Mouse (Mus musculus): ENCODE data around the gene Rnase11. TPM values are rescaled to one million over a fixed set of nuclear protein-coding genes. Genes with fewer than 3 reads are reported as not detected.

Gene Rnase11
- polyA plus RNA-seq, 1 experiment from 2014 or later: not detected

GRCm38 (mm10) chr14:51090921-51091900 is 41.2 kb upstream of the Rnase11 start, which contains the start of the genes Rnase4 and Ang:
Gene Rnase4 (plus strand): TSS chr14:51091077.
Gene Ang (plus strand): TSS chr14:51091150.
- Histone ChIP-seq H3K27ac (ENCODE audit: low read depth, low read length) (peak within 1 kb of the TSS; percentile 67), H3K4me1 (replicated peaks; ENCODE audit: control insufficient read depth, insufficient read depth, low read length) (no peaks in the 10 kb centered on the region), H3K27me3 (replicated peaks; ENCODE audit: control insufficient read depth, insufficient read depth, low read length) (no peaks in the 10 kb centered on the region), H3K4me2 (peak within 1 kb of the TSS; percentile 77), H3K36me3 (ENCODE audit: control insufficient read depth, insufficient read depth, low read length) (no peaks in the 10 kb centered on the region), H3K4me3 (ENCODE audit: low read depth, low read length) (peak within 1 kb of the TSS; percentile 76), H3K9ac (ENCODE audit: low read depth, low read length) (peak within 1 kb of the TSS; percentile 67), H3K9me3 (ENCODE audit: control insufficient read depth, low read length) (no peaks in the 10 kb centered on the region)
- no peak for ATAC-seq (replicated peaks; ENCODE audit: low FRiP score)
- peak; percentile 49 for DNase-seq (ENCODE audit: low spot score)
- 8% methylated on average over 33 of the region's 33 CpGs for WGBS

GRCm38 (mm10) chr14:51090077-51090781 is 40.3 kb upstream of the Rnase11 start:
- Histone ChIP-seq H3K9ac (ENCODE audit: low read depth, low read length) (peak overlapping the region; percentile 67), H3K27me3 (replicated peaks; ENCODE audit: control insufficient read depth, insufficient read depth, low read length) (no peaks in the 10 kb centered on the region), H3K4me3 (ENCODE audit: low read depth, low read length) (peak overlapping the region; percentile 76), H3K9me3 (ENCODE audit: control insufficient read depth, low read length) (no peaks in the 10 kb centered on the region), H3K36me3 (ENCODE audit: control insufficient read depth, insufficient read depth, low read length) (no peaks in the 10 kb centered on the region), H3K4me2 (peak overlapping the region; percentile 77), H3K27ac (ENCODE audit: low read depth, low read length) (peak overlapping the region; percentile 67), H3K4me1 (replicated peaks; ENCODE audit: control insufficient read depth, insufficient read depth, low read length) (no peaks in the 10 kb centered on the region)
- peak; percentile 21 for ATAC-seq (replicated peaks; ENCODE audit: low FRiP score)
- WGBS: under 1% methylated on average over 27 of the region's 27 CpGs
- DNase-seq (ENCODE audit: low spot score): peak; percentile 84

- Histone ChIP-seq H3K9ac (ENCODE audit: low read depth, low read length) (peak overlapping the region; percentile 67), H3K4me2 (peak overlapping the region; percentile 77), H3K4me3 (ENCODE audit: low read depth, low read length) (peak overlapping the region; percentile 76), H3K27ac (ENCODE audit: low read depth, low read length) (peak overlapping the region; percentile 67), H3K9me3 (ENCODE audit: control insufficient read depth, low read length) (no peaks in the 10 kb centered on the region), H3K4me1 (replicated peaks; ENCODE audit: control insufficient read depth, insufficient read depth, low read length) (no peaks in the 10 kb centered on the region), H3K27me3 (replicated peaks; ENCODE audit: control insufficient read depth, insufficient read depth, low read length) (no peaks in the 10 kb centered on the region), H3K36me3 (ENCODE audit: control insufficient read depth, insufficient read depth, low read length) (no peaks in the 10 kb centered on the region)
- DNase-seq (ENCODE audit: low spot score) (no peak), ATAC-seq (replicated peaks; ENCODE audit: low FRiP score) (no peak)
- 0% methylated on average over 15 of the region's 15 CpGs for WGBS
Observed at GRCm38 (mm10) chr14:51089674-51090076, 39.7 kb upstream of the Rnase11 start.

GRCm38 (mm10) chr14:51088970-51089673 is 39.2 kb upstream of the Rnase11 start:
- under 1% methylated on average over 34 of the region's 34 CpGs for WGBS
- peak; percentile 95 for DNase-seq (ENCODE audit: low spot score)
- no peaks in the 10 kb centered on the region for H3K36me3 ChIP-seq (ENCODE audit: control insufficient read depth, insufficient read depth, low read length)
- peak overlapping the region; percentile 77 for H3K4me2 ChIP-seq
- no peaks in the 10 kb centered on the region for H3K27me3 ChIP-seq (replicated peaks; ENCODE audit: control insufficient read depth, insufficient read depth, low read length)
- H3K9ac ChIP-seq (ENCODE audit: low read depth, low read length): peak overlapping the region; percentile 64
- H3K4me1 ChIP-seq (replicated peaks; ENCODE audit: control insufficient read depth, insufficient read depth, low read length): no peaks in the 10 kb centered on the region
- peak overlapping the region; percentile 76 for H3K4me3 ChIP-seq (ENCODE audit: low read depth, low read length)
- H3K27ac ChIP-seq (ENCODE audit: low read depth, low read length): peak overlapping the region; percentile 63; the same call in 1 of the 2 replicates
- peak; percentile 94 for ATAC-seq (replicated peaks; ENCODE audit: low FRiP score)
- H3K9me3 ChIP-seq (ENCODE audit: control insufficient read depth, low read length): no peaks in the 10 kb centered on the region

- WGBS: 1% methylated on average over 23 of the region's 23 CpGs
- Histone ChIP-seq H3K4me3 (ENCODE audit: low read depth, low read length) (peak overlapping the region; percentile 76), H3K36me3 (ENCODE audit: control insufficient read depth, insufficient read depth, low read length) (no peaks in the 10 kb centered on the region), H3K27me3 (replicated peaks; ENCODE audit: control insufficient read depth, insufficient read depth, low read length) (peaks cover under 1% of the 10 kb centered on the region; the same call in 1 of the 2 replicates), H3K9me3 (ENCODE audit: control insufficient read depth, low read length) (no peaks in the 10 kb centered on the region), H3K4me2 (peak overlapping the region; percentile 77), H3K4me1 (replicated peaks; ENCODE audit: control insufficient read depth, insufficient read depth, low read length) (0 out of 2 replicates have a peak, but pooled peaks cover 3% of the 10 kb centered on the region), H3K27ac (ENCODE audit: low read depth, low read length) (peak overlapping the region; percentile 63; the same call in 1 of the 2 replicates), H3K9ac (ENCODE audit: low read depth, low read length) (peak overlapping the region; percentile 64)
- DNase-seq (ENCODE audit: low spot score): peak; percentile 88
- ATAC-seq (replicated peaks; ENCODE audit: low FRiP score): peak; percentile 48
Observed at GRCm38 (mm10) chr14:51088166-51088969, 38.4 kb upstream of the Rnase11 start.

- Histone ChIP-seq H3K4me3 (ENCODE audit: low read depth, low read length) (peak overlapping the region; percentile 76), H3K27me3 (replicated peaks; ENCODE audit: control insufficient read depth, insufficient read depth, low read length) (peaks cover 5% of the 10 kb centered on the region; the same call in 1 of the 2 replicates), H3K4me1 (replicated peaks; ENCODE audit: control insufficient read depth, insufficient read depth, low read length) (0 out of 2 replicates have a peak, but pooled peaks cover 3% of the 10 kb centered on the region), H3K36me3 (ENCODE audit: control insufficient read depth, insufficient read depth, low read length) (no peaks in the 10 kb centered on the region), H3K27ac (ENCODE audit: low read depth, low read length) (no peak overlapping the region), H3K9ac (ENCODE audit: low read depth, low read length) (peak overlapping the region; percentile 56), H3K9me3 (ENCODE audit: control insufficient read depth, low read length) (no peaks in the 10 kb centered on the region), H3K4me2 (peak overlapping the region; percentile 77)
- no peak for ATAC-seq (replicated peaks; ENCODE audit: low FRiP score)
- no peak for DNase-seq (ENCODE audit: low spot score)
- 19% methylated on average over 9 of the region's 9 CpGs for WGBS
Observed at GRCm38 (mm10) chr14:51087762-51088161, 37.8 kb upstream of the Rnase11 start.

- H3K4me1 ChIP-seq (replicated peaks; ENCODE audit: control insufficient read depth, insufficient read depth, low read length): 0 out of 2 replicates have a peak, but pooled peaks cover 3% of the 10 kb centered on the region
- no peak overlapping the region for H3K27ac ChIP-seq (ENCODE audit: low read depth, low read length)
- ATAC-seq (replicated peaks; ENCODE audit: low FRiP score) (no peak), DNase-seq (ENCODE audit: low spot score) (no peak)
- no peak overlapping the region for H3K4me3 ChIP-seq (ENCODE audit: low read depth, low read length)
- H3K36me3 ChIP-seq (ENCODE audit: control insufficient read depth, insufficient read depth, low read length): no peaks in the 10 kb centered on the region
- H3K9me3 ChIP-seq (ENCODE audit: control insufficient read depth, low read length): no peaks in the 10 kb centered on the region
- H3K27me3 ChIP-seq (replicated peaks; ENCODE audit: control insufficient read depth, insufficient read depth, low read length): peaks cover 5% of the 10 kb centered on the region; the same call in 1 of the 2 replicates
- no peak overlapping the region for H3K4me2 ChIP-seq
- 69% methylated on average over 4 of the region's 4 CpGs for WGBS
- no peak overlapping the region for H3K9ac ChIP-seq (ENCODE audit: low read depth, low read length)
Observed at GRCm38 (mm10) chr14:51085911-51086310, 35.9 kb upstream of the Rnase11 start.

All from liver, embryonic 11.5 days (tissue).